Mouse (Mus musculus) heart, adult 18-20 months (tissue): ENCODE data around the gene Abcc1. TPM values are rescaled to one million over a fixed set of nuclear protein-coding genes. Genes with fewer than 3 reads are reported as not detected.

ENCODE experiments used
- DNase-seq, 2 experiments: peaks; one replicate each; pipeline ENCODE4 v3.0.0; 2021 to 2022; ENCODE audit warnings: mixed read lengths in 1 of 2
- long read RNA-seq, 2 experiments: library from polyadenylated mRNA; stranded (forward); transcript quantifications; one replicate each; pipeline ENCODE4 v2.0.0; 2021
- total RNA-seq, 2 experiments: library from RNA; stranded (reverse); gene quantifications; 2 replicates each; pipeline ENCODE4 v1.2.3; 2021

Gene Abcc1
- total RNA-seq, result 10 to 100 TPM; 14.8 to 17.6 TPM
- long read RNA-seq, experiment 1, full-length matches to known transcripts, result 1 of 8 reads
- long read RNA-seq, experiment 1, partial matches to known transcripts, result 7 of 8 reads
- long read RNA-seq, experiment 1, other reads (novel, unspliced or antisense), result 0 of 8 reads
- long read RNA-seq, experiment 2, partial matches to known transcripts, result 0 of 1 reads
- long read RNA-seq, experiment 2, other reads (novel, unspliced or antisense), result 1 of 1 reads

- DNase-seq, result peak; percentile 80 to 84
Measured at GRCm38 (mm10) chr16:14361362-14362098, at the start of gene Abcc1. Gene Abcc1 (plus strand): TSS chr16:14361558.

GRCm38 (mm10) chr16:14312914-14313313, 48.4 kb upstream of the Abcc1 start:
- no peak for DNase-seq

GRCm38 (mm10) chr16:14316884-14317876, 44.2 kb upstream of the Abcc1 start, which contains the start of gene Fopnl:
Gene Fopnl (minus strand): TSS chr16:14317405.
- DNase-seq, result peak; percentile 97 to 98

- DNase-seq, result no peak
Measured at GRCm38 (mm10) chr16:14319681-14320080, 41.7 kb upstream of the Abcc1 start.

- no peak for DNase-seq
Measured at GRCm38 (mm10) chr16:14320494-14320893, 40.9 kb upstream of the Abcc1 start.

GRCm38 (mm10) chr16:14328156-14328555, 33.2 kb upstream of the Abcc1 start:
- no peak for DNase-seq

GRCm38 (mm10) chr16:14344967-14345366, 16.4 kb upstream of the Abcc1 start:
- DNase-seq, result no peak

GRCm38 (mm10) chr16:14351571-14351970, 9.8 kb upstream of the Abcc1 start:
- DNase-seq, result no peak

GRCm38 (mm10) chr16:14352234-14352633, 9.1 kb upstream of the Abcc1 start:
- no peak for DNase-seq

GRCm38 (mm10) chr16:14352663-14353062, 8.7 kb upstream of the Abcc1 start:
- no peak for DNase-seq

GRCm38 (mm10) chr16:14357859-14358258, 3.5 kb upstream of the Abcc1 start:
- DNase-seq, result no peak

- peak in 1 of 2 experiments; percentile 32 for DNase-seq
Measured at GRCm38 (mm10) chr16:14358531-14358930, 2.8 kb upstream of the Abcc1 start.

GRCm38 (mm10) chr16:14360931-14361330, 427 bp upstream of the Abcc1 start:
- peak; percentile 46 to 49 for DNase-seq

- DNase-seq, result no peak
Measured at GRCm38 (mm10) chr16:14362099-14362820, 902 bp downstream of the Abcc1 start.

- no peak for DNase-seq
Measured at GRCm38 (mm10) chr16:14363496-14363895, 2.1 kb downstream of the Abcc1 start.

- no peak for DNase-seq
Measured at GRCm38 (mm10) chr16:14364066-14364465, 2.7 kb downstream of the Abcc1 start.

- DNase-seq, result peak in 1 of 2 experiments; percentile 34
Measured at GRCm38 (mm10) chr16:14365457-14365856, 4.1 kb downstream of the Abcc1 start.

- DNase-seq, result no peak
Measured at GRCm38 (mm10) chr16:14366017-14366416, 4.7 kb downstream of the Abcc1 start.

- peak; percentile 66 to 84 for DNase-seq
Measured at GRCm38 (mm10) chr16:14371367-14371766, 10.0 kb downstream of the Abcc1 start.

- no peak for DNase-seq
Measured at GRCm38 (mm10) chr16:14372382-14372781, 11.0 kb downstream of the Abcc1 start.

- peak; percentile 50 to 62 for DNase-seq
Measured at GRCm38 (mm10) chr16:14372817-14373301, 11.5 kb downstream of the Abcc1 start.
